Mouse (Mus musculus): ENCODE results near the gene B230217C12Rik.

B230217C12Rik gene

DNA sequence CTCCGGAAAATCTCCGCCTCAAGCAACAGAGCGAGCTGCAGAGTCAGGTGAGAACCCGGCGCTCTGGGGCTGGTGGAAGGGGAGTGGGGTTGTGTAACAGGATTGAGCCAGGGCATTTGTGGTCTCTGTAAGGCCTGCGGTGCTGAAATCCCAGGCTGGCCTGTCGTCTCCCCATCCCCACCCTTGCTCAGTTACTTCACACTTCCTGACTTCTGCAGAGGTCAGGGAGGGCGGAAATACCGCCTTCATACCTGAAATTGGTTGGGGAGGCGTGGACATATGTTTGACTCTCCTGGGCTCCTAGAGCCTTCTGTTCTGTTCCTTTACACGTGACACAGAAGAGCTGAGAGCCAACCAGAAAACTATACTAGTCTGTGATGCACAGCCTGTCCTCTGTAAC lies 24.8 kb upstream of the B230217C12Rik start:
- TF ChIP-seq GATA4 (IDR thresholded peaks at IDR 0.05; ENCODE audit: insufficient replicate concordance, low read length) = no peak

DNA sequence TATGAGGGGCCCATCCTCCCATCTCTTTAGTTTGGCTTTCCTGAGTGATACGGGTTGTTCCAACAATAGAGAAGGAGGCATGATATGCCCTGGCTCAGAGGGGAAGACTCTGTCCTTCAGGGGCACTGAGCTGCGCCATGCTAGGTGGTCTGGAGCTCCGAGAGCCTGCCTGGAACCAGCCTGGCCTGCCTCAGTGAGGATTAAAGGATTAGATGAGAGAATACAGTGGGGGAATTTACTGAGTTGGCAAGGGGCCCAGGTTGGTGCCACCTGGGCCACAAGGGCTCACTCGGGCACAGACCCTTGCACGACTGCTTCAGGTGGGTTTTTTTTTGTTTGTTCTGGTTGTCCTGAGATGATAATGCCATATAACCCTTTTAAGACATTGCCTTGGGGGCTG lies 24.4 kb upstream of the B230217C12Rik start:
- TF ChIP-seq GATA4 (IDR thresholded peaks at IDR 0.05; ENCODE audit: insufficient replicate concordance, low read length) = no peak

DNA sequence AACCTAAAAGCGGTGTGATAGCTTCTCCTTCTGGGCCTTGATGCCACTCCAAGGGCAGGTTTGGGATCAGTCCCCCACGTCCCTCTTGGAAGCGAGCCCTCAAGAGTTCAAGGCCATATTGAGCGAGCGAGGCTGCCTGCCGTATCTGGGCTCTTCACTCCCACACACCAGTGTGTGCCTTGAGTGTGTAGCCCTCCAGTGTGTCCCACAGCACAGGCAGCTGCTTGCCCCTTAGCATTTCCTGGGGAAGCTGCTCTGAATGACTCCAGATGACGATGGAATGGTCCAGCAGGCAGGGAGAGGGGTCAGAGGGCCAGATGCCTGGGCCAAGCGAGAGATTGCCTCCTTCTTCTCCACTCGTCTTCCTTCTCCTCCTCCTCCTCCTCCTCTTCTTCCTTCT lies 23.7 kb upstream of the B230217C12Rik start:
- no peak for TF ChIP-seq GATA4 (IDR thresholded peaks at IDR 0.05; ENCODE audit: insufficient replicate concordance, low read length)

DNA sequence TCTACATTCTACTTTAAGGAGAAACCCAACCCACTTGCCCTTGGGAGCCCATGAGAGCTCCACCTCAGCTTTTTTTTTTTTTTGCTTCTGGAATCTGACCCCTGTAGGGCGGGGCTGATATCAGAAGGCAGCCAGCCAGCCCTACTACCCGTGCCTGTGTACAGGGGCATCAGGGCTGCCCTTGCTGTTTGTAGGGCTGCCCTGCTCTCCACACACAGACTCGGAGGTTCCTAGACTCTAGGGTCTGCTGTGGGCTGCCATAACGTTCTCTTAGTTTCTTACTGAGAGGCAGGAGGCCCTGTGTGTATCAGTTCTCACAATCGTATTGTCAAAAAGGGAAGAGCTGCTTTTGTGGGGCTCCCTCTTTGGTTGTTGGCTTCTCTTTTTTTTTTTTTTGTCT lies 23.2 kb upstream of the B230217C12Rik start:
- TF ChIP-seq GATA4 (IDR thresholded peaks at IDR 0.05; ENCODE audit: insufficient replicate concordance, low read length) = no peak

DNA sequence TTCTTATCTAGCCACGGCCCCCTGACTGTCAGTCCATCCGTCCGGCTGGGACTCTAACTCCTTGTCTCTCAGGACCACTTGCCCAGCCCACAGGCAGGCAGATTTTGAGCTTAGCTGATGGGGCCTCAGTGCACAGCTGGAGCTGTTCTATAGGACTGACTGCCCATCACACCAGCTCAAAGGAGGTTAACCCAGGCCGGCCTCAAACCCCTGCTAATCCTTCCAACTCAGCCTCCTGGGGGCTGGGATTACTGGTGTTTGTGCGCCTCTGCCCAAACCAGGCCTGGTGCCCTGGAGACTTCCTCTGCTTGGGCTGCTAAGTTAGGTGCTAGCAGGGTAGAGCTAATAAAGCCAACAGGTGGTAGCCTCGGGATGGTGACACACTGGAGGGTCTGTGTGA lies 22.6 kb upstream of the B230217C12Rik start:
- no peak for TF ChIP-seq GATA4 (IDR thresholded peaks at IDR 0.05; ENCODE audit: insufficient replicate concordance, low read length)

DNA sequence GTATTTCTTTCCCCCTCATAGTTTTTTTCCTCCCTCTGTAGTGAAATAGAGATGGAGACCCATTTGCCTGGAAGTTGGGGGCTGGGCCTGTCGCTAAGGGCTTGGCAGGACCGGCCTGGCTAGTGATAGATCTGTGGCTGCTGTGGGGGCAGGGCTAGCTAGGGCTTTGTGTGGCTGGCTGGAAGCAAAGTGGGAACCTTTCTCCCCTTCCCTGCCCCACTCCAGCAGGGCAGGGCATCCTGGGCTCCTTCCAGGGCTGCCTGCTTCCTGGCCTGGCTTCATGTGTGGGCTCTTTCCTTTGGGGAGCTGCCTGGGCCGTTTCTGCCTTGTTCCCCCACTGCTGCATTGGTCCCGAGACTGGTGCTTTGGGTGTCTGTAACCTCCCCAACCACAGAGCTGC lies 22.0 kb upstream of the B230217C12Rik start:
- no peak for TF ChIP-seq GATA4 (IDR thresholded peaks at IDR 0.05; ENCODE audit: insufficient replicate concordance, low read length)

DNA sequence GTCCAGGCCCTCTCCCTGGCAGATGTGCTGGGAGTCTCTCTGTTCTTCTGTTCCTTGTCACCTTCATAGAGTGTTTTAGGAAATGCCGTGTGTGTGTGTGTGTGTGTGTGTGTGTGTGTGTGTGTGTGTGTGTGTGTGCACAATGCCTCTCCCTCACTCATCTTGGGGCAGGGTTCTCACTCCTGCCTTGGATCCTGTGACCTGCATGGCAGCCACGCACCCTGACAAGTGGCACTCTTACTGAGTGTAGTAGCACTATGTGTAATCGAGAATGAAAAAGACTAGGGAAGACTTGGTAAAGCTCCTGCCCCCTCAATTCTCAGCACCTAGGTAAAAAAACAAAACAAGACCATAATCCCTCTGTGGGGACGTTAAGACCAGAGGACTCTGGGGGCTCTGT lies 21.5 kb upstream of the B230217C12Rik start:
- no peak for TF ChIP-seq GATA4 (IDR thresholded peaks at IDR 0.05; ENCODE audit: insufficient replicate concordance, low read length)

DNA sequence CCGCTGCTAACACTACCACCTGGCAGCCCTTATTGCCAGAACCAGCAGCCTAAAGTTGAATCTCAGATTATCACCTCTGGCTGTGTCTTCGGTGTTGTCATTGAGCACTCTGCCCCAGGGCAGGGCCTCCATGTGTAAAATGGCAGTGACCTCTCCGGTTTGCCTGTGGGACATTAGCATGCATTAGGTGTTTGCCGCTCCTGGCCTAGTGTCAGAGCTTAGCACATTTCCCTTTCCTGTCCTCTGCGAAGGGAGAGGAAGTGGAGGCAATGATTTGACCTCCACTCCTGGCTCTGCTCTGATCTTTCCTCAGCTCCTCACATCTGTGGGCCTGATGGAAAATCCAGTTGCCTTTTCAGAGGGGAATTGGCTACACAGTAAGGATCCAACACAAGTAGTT lies 20.7 kb upstream of the B230217C12Rik start:
- no peak for TF ChIP-seq GATA4 (IDR thresholded peaks at IDR 0.05; ENCODE audit: insufficient replicate concordance, low read length)

DNA sequence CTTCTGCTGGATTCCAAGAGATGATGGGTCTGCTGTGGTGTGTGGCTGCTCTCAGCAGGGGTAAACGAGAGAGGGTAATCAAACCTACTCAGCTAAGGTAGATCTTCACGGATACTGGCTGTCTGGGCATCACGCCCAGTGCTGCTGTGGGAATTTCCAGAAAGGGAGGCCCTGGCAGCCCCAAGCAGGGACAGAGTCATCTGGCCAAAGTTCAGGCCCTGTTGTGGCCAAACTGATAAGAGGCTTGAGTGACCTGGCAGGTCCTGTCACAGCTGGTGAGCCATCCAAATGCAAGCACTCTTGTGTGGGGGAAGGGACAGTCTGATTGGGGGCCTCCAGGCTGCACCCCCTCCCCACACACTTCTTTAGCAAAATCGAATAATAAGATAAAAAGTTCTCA lies 19.7 kb upstream of the B230217C12Rik start:
- peak; percentile 99 for TF ChIP-seq GATA4 (IDR thresholded peaks at IDR 0.05; ENCODE audit: insufficient replicate concordance, low read length)

DNA sequence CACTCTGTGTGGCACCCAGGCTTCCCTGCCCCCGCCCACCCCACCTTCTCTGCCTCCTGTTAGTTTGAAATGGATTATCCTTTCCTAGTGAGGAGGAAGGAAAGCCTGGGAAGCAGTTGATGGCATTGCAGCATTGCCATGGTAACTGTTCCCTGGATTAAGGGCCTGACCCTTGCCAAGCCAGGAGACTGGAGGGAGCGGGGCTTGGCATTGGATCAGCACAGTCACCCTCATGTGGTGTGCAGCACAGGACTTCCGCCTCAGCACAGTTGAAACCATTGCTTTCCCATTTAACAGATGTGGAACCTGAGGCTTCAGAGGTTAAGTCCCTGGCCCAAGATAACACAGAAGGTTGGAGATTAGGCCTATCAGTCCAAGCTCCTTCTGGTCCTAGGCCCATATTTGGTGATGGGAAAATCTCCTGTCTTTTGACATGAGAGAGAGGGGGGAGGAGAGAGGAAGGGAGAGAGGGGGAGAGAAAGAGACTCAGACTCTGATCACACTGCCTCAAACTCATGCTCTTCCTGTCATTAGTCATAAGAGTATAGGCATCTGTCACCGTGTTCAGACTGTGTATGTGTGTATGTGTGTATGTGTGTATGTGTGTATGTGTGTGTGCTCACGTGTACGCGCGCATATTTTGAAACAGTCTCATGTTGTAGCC lies 19.0 kb upstream of the B230217C12Rik start:
- peak; percentile 9; the same call in 1 of the 2 replicates for TF ChIP-seq GATA4 (IDR thresholded peaks at IDR 0.05; ENCODE audit: insufficient replicate concordance, low read length)

DNA sequence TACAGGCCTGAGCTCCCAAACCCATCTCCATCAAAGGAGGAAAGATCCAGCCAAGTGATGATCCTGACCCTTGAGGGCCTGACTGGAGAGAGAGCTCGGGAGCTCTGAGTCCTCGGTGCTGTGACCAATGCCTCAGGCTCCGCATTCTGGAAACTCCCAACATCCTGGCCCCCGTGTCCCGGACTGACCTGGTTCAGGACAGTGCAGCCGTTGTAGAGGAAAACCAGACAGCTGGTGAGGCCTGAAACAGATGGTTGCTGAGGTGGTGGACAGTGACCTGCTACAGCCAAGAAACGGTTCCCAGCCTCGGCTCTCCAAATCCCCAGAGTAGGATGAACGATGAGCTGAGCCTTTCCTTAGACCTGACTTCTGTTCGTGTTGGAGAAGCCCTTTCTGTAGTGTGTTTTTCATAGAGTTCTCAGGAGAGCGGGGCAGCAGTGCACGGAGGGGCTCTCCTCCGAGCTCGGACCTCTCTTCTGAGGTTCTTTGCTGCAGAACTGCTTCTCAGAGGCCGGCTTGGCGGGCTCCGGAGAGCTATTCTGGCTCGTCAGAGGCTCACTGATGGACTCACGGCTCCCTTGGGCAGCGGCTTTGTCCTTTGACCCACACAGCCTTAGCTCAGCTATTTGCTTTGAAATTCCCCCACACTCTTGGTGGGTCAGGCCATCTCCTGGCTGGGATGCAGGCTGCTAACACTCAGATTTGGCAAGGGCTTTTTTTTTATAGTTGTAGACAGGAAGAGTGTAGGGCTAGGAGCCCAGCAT lies 17.6 kb upstream of the B230217C12Rik start:
- no peak for TF ChIP-seq GATA4 (IDR thresholded peaks at IDR 0.05; ENCODE audit: insufficient replicate concordance, low read length)

DNA sequence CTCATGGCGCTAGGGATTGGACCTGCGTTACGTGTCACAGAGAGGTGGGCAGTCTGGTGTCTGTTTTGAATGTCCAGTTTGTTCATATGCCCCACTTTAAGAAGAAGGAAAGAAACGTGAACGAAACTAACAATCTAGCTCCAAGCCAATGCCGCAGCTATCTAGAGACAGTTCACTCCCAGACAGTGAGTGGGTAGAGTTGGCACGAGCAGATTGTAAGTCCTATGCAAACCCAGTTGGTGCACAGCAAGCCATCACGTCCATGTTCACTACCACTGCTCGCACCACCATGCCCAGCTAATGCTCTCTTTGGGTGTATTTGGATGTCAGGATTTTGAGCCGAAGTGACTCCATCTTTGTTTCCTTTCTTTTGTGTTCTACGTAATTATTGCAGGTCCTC lies 16.4 kb upstream of the B230217C12Rik start:
- TF ChIP-seq GATA4 (IDR thresholded peaks at IDR 0.05; ENCODE audit: insufficient replicate concordance, low read length) = no peak

DNA sequence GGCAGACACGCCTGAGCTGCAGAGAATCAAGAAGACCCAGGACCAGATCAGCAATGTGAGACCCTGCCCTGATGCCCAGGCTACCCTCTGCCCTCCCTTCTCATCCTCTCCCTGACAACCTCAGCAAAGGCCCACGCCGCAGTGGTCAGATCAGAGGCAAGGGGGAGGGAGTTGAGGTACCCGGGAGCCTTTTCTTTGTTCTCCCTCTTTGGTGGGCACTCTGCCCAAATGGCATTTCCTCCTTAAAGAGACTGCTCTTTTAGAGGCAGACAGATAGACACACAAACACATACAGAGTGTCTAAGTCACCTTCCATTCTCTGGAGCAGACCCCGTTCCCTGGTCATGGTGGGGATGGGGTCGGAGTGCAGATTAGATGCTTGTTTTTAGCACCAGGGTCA lies 15.7 kb upstream of the B230217C12Rik start:
- TF ChIP-seq GATA4 (IDR thresholded peaks at IDR 0.05; ENCODE audit: insufficient replicate concordance, low read length) = no peak

DNA sequence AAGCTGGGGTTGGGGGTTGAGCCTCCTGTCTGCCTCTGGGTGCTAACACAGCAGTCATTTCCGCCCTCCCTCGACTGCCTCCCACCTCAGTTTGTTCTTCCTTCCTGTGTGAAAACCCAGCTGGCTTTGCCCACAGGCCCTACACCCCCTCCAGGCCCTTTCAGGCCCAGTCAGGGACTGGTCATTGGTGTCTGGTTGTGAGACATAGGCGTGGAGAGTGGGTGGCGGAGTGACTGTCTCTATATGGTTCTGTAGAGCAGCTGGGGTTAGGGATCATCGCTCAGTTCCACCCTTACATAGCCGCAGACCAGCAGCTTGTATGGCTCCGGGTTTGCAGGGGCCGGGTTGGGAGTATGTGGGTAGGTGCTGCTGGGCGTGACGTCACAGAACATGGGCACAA lies 15.3 kb upstream of the B230217C12Rik start:
- no peak for TF ChIP-seq GATA4 (IDR thresholded peaks at IDR 0.05; ENCODE audit: insufficient replicate concordance, low read length)

DNA sequence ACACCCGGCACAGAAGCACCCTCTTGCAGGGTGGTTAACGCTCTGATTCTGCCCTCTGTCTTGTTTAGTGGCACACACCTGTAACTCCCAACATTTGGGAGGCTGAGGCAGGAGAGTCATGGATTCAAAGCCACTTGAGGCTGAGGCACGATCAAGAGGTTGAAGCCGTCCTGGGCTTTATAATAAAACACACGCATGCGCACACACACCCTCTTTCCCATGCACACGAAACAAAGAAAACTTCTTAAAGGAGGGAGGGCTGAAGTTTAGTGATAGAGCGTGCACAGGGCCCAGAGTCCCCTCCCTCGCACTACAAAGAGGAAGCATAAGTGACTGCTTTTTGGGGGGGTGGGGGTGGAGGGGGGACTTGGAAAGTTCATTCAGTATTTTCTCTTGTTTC lies 14.6 kb upstream of the B230217C12Rik start:
- TF ChIP-seq GATA4 (IDR thresholded peaks at IDR 0.05; ENCODE audit: insufficient replicate concordance, low read length) = no peak

DNA sequence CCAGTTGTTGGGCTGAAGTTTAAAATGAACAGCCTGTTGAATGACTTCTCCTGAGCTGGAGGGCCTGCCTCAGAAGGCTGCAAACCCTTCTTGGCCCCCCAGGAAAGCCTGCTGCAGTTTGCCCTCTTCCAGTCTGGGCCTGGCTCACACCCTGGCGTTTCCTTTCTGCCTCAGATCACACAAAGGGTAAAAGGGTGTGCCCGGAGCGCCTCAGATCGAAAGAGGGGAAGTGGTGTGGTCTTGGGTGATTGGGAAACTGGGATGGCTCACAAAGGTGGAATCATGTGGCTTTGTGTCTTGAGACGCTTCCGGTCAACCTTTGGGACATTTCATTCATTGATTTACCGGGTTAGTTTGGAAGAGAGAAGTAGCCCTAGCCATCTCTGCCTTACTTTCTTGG lies 14.2 kb upstream of the B230217C12Rik start:
- TF ChIP-seq GATA4 (IDR thresholded peaks at IDR 0.05; ENCODE audit: insufficient replicate concordance, low read length) = no peak

DNA sequence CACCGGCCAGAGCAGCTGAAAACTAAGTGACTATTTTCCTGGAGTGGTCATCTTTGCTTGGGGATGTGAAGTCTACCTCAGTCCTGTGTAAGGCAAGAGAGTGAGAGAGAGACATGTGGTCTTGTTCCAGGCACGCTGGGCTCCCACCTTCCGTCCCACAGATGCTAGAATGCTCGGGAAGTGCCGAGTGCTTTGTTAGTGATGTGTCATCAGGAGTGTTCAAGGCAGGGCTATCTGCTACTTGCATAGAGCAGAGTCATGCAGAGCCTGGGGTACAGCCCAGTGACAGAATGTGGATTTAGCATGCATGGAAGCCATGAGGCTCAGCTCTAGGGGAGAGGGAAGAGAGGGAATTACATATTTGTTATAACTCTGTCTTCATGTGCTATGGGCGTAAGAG lies 12.9 kb upstream of the B230217C12Rik start:
- TF ChIP-seq GATA4 (IDR thresholded peaks at IDR 0.05; ENCODE audit: insufficient replicate concordance, low read length) = no peak

Data from liver, adult (tissue).